9 mouse cellular contexts compared by ENCODE assay signal in genomic region chr2:35349184-35349583, GRCm38 (mm10). TPM values are rescaled to one million over a fixed set of nuclear protein-coding genes. Genes with fewer than 3 reads are reported as not detected.
DNase-seq lines count a peak whose midpoint lies in the region; ATAC-seq lines count a peak whose summit lies in the region.
"Had no signal": no experiment of that assay in that cellular context is flagged by ENCODE, and none has a peak within 500 bp of the region (broad histone marks: within the 10 kb centered on the region; RNA-seq: fewer than 3 reads in every experiment).

No protein-coding gene starts in this region.

- no peak overlapping the region for H3K9ac ChIP-seq in liver, embryonic 13.5 days

- DNase-seq in gastrocnemius, adult 18-20 months (ENCODE audit: low spot score), result peak; percentile 23
- no peak for DNase-seq in gastrocnemius, postnatal 4 days (ENCODE audit: low spot score in 2 of 2)
- peak; percentile 50 for DNase-seq in thymus, postnatal 0 days (ENCODE audit: low spot score)
- no peak for DNase-seq in thymus, adult 18-20 months
- DNase-seq in liver, embryonic 13.5 days, result no peak
- DNase-seq in urinary bladder, postnatal 25 days (ENCODE audit: low spot score), result no peak
- DNase-seq in urinary bladder, postnatal 4 days (ENCODE audit: low spot score in 2 of 2), result no peak
- DNase-seq in yolk sac, embryonic 10.5 days (ENCODE audit: low spot score), result no peak

- H3K4me2 ChIP-seq in liver, embryonic 13.5 days, result no peak overlapping the region

- 30% methylated on average over 5 of the region's 5 CpGs for WGBS in liver, embryonic 13.5 days (ENCODE audit: insufficient replicate concordance)

- no peaks in the 10 kb centered on the region for H3K36me3 ChIP-seq in liver, embryonic 13.5 days

- H3K9me3 ChIP-seq in liver, embryonic 13.5 days (replicated peaks), result no peaks in the 10 kb centered on the region

- H3K27ac ChIP-seq in liver, embryonic 13.5 days, result no peak overlapping the region

- no peak overlapping the region for H3K4me3 ChIP-seq in liver, embryonic 13.5 days (replicated peaks)

- H3K27me3 ChIP-seq in liver, embryonic 13.5 days, result 0 out of 2 replicates have a peak, but pooled peaks cover 12% of the 10 kb centered on the region

- peak; percentile 65 for ATAC-seq in liver, embryonic 13.5 days (ENCODE audit: low read depth)

- H3K4me1 ChIP-seq in liver, embryonic 13.5 days (replicated peaks), result peaks cover 10% of the 10 kb centered on the region

RNA-seq across cellular contexts. Expression of gene Stom, which starts 12.4 kb away (rescaled TPM):
- 10 to 100 TPM; 33.3 to 33.7 TPM for total RNA-seq in gastrocnemius, adult 18-20 months (2021)
- 10 to 100 TPM; 34.1 to 50.4 TPM for total RNA-seq in gastrocnemius, postnatal 4 days (2021)
- polyA plus RNA-seq in thymus, postnatal 0 days (2015; fragmentation: Nextera tagmentation; extraction: Ambion mirVana), result 16.5 and 18.9 TPM in 2 replicates
- polyA plus RNA-seq in liver, embryonic 13.5 days (2015; fragmentation: Nextera tagmentation; extraction: Ambion mirVana), result 128 and 160 TPM in 2 replicates

RNA-seq across cellular contexts. Expression of gene 4930568D16Rik, which starts 18.3 kb away (rescaled TPM):
- total RNA-seq in gastrocnemius, adult 18-20 months (2021), result not detected
- total RNA-seq in gastrocnemius, postnatal 4 days (2021), result not detected
- 0.13 and 0.18 TPM in 2 replicates for polyA plus RNA-seq in thymus, postnatal 0 days (2015; fragmentation: Nextera tagmentation; extraction: Ambion mirVana)
- not detected in 2 replicates for polyA plus RNA-seq in liver, embryonic 13.5 days (2015; fragmentation: Nextera tagmentation; extraction: Ambion mirVana)
- total RNA-seq: left cerebral cortex, postnatal 14 days had no signal

RNA-seq across cellular contexts. Expression of gene 4930402F06Rik, which starts 47.8 kb away (rescaled TPM):
- not detected for total RNA-seq in gastrocnemius, adult 18-20 months (2021)
- total RNA-seq in gastrocnemius, postnatal 4 days (2021), result not detected
- not detected in 2 replicates for polyA plus RNA-seq in thymus, postnatal 0 days (2015; fragmentation: Nextera tagmentation; extraction: Ambion mirVana)
- polyA plus RNA-seq in liver, embryonic 13.5 days (2015; fragmentation: Nextera tagmentation; extraction: Ambion mirVana), result not detected in 2 replicates
- total RNA-seq: left cerebral cortex, postnatal 14 days had no signal

Comparison
In these comparisons a context has a peak if more than half of its experiments do, and no peak if none do; other contexts are left out.
1. DNase-seq: peak in gastrocnemius, adult 18-20 months (single experiment) and thymus, postnatal 0 days (single experiment); none in gastrocnemius, postnatal 4 days (0 of 2), thymus, adult 18-20 months (0 of 2), liver, embryonic 13.5 days (single experiment), urinary bladder, postnatal 25 days (single experiment), urinary bladder, postnatal 4 days (0 of 2) and yolk sac, embryonic 10.5 days (single experiment).